Mouse (Mus musculus): ENCODE data around the gene Castor1.

DNA sequence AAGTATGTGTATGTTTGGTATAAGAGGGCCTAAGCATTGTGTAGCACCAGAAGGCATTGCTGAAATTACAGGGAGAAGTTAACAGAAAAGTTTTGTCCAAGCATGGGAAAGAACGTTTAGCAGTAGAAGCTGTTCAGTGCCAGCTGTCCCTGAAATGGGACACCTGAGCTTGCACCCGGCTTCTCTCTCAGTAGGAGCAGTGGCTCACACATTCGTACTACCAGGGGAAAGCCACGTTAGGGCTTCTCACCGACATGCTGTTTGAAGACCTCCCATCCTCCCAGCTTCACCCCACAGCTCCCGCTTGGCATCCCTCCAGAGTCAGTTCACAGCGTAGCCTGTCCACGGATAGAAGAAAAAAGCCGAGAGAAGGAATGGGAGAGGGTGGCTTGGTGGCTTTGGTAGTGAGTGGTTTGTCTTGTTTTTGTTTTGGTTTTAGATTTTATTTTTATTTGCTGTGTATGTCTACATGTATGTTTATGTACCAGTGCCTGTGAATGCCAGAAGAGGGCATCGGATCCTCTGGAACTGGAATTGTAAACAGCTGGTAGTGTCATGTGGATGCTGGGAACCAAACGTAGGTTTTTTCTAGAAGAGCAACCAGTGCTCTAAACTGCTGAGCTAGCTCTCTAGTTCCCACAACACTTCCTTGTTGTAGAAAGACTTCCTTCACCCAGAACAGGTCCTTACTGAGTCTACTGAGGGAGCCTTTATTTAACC lies 15.9 kb upstream of the Castor1 start:
- TF ChIP-seq CTCF (IDR thresholded peaks at IDR 0.05; ENCODE audit: low read depth, low read length) (no peak), GATA1 (IDR thresholded peaks at IDR 0.05; ENCODE audit: borderline replicate concordance, low read length) (no peak), TAL1 (conservative IDR thresholded peaks at IDR 0.05; ENCODE audit: low read depth, low read length) (no peak)

Data from G1E (cell line).